Mouse (Mus musculus) heart, embryonic 14.5 days (tissue): ENCODE measurements at regions not wholly inside any gene's neighbourhood (a gene's known extent, or its start where the extent isn't known, plus 50 kb on each side); places are given as distances from the start of the nearest gene placed in this dataset.
"Not testable (repeated sequence)": the region's sequence is repeated elsewhere in the genome, so short reads cannot be mapped to it uniquely, and the experiment has no call there.

Experiments used
- ATAC-seq: fragments of 200-750 bp; cut with Nextera tagmentation; 2 replicates; pipeline ENCODE4 v1.8.0; 2017; ENCODE audit warnings: low read depth, moderate TSS enrichment; ENCODE audit not compliant: insufficient number of reproducible peaks, insufficient read depth, low FRiP score
- H3K27ac ChIP-seq, 2 experiments: fragments of 200-500 bp in 1 of 2; fragments of 300-500 bp in 1 of 2; sonication (generic) in 1 of 2; replicated peaks in 1 of 2; 2 replicates each; pipeline ENCODE4 v1.5.1; 2012 to 2014; ENCODE audit warnings: low read depth in 2 of 2, low read length in 2 of 2, control low read depth in 1 of 2, mild to moderate bottlenecking in 1 of 2, mixed read lengths in 1 of 2; ENCODE audit not compliant: control insufficient read depth in 1 of 2, insufficient read depth in 1 of 2
- H3K27me3 ChIP-seq: fragments of 300-500 bp; sonication (generic); 2 replicates; pipeline ENCODE4 v1.6.1; 2014; ENCODE audit warnings: mild to moderate bottlenecking, low read length, control low read depth; ENCODE audit not compliant: control insufficient read depth, insufficient read depth
- H3K36me3 ChIP-seq: fragments of 300-500 bp; sonication (generic); 2 replicates; pipeline ENCODE4 v1.6.1; 2014; ENCODE audit warnings: mild to moderate bottlenecking, control low read depth, low read length, mixed read lengths; ENCODE audit not compliant: control insufficient read depth, insufficient read depth
- H3K4me1 ChIP-seq, 2 experiments: fragments of 200-500 bp in 1 of 2; fragments of 300-500 bp in 1 of 2; sonication (generic) in 1 of 2; 2 replicates each; pipeline ENCODE4 v1.6.1; 2012 to 2014; ENCODE audit warnings: low read length in 2 of 2, control low read depth in 1 of 2, mixed read lengths in 1 of 2; ENCODE audit not compliant: control insufficient read depth in 2 of 2, insufficient read depth in 2 of 2
- H3K4me2 ChIP-seq: fragments of 300-500 bp; sonication (generic); 2 replicates; pipeline ENCODE4 v1.6.1; 2014; ENCODE audit warnings: mild to moderate bottlenecking, low read length
- H3K4me3 ChIP-seq, 2 experiments: fragments of 200-500 bp in 1 of 2; fragments of 300-500 bp in 1 of 2; sonication (generic) in 1 of 2; 2 replicates each; pipeline ENCODE4 v1.5.1; 2012 to 2014; ENCODE audit warnings: low read length in 2 of 2, mild to moderate bottlenecking in 2 of 2, control low read depth in 1 of 2, low read depth in 1 of 2, moderate library complexity in 1 of 2; ENCODE audit not compliant: control insufficient read depth in 1 of 2, insufficient read depth in 1 of 2
- H3K9ac ChIP-seq: fragments of 300-500 bp; sonication (generic); 2 replicates; pipeline ENCODE4 v1.6.1; 2014; ENCODE audit warnings: mild to moderate bottlenecking, low read length
- H3K9me3 ChIP-seq: fragments of 300-500 bp; sonication (generic); 2 replicates; pipeline ENCODE4 v1.6.1; 2016; ENCODE audit warnings: low read length, control low read depth; ENCODE audit not compliant: control insufficient read depth
- WGBS: fragments of 180-500 bp; shearing (Covaris S2); extraction: QIAGEN DNeasy Blood & Tissue Kit; methylation state at CpG from one replicate; pipeline ENCODE4 v1.1.7; 2014; 5-methylcytosine and 5-hydroxymethylcytosine counted together

GRCm38 (mm10) chr11:63252968-63253602 is 124.3 kb downstream of the Pmp22 start:
- Histone ChIP-seq H3K36me3 (no peaks in the 10 kb centered on the region), H3K4me3 (no peak overlapping the region), H3K9ac (no peak overlapping the region), H3K27ac (no peak overlapping the region), H3K9me3 (no peaks in the 10 kb centered on the region), H3K4me2 (no peak overlapping the region), H3K4me1 (peaks cover 3 to 6% of the 10 kb centered on the region in 2 experiments; a peak in 2 of 4 replicates), H3K27me3 (no peaks in the 10 kb centered on the region)
- ATAC-seq, result no peak
- WGBS, result 43% methylated on average over 5 of the region's 5 CpGs

- Histone ChIP-seq H3K4me1 (peaks cover 4 to 12% of the 10 kb centered on the region in 2 experiments; a peak in 3 of 4 replicates), H3K4me3 (no peak overlapping the region), H3K4me2 (peak overlapping the region; percentile 51), H3K27ac (no peak overlapping the region), H3K9me3 (0 out of 2 replicates have a peak, but pooled peaks cover 3% of the 10 kb centered on the region), H3K27me3 (no peaks in the 10 kb centered on the region), H3K9ac (peak overlapping the region; percentile 31; the same call in 1 of the 2 replicates), H3K36me3 (no peaks in the 10 kb centered on the region)
- ATAC-seq, result no peak
- 44% methylated on average over 9 of the region's 9 CpGs for WGBS
These were observed 135.8 kb downstream of the Pmp22 start for GRCm38 (mm10) chr11:63264432-63265061.

GRCm38 (mm10) chr11:63266290-63266689 is 137.5 kb downstream of the Pmp22 start:
- 84% methylated on average over 2 of the region's 2 CpGs for WGBS
- not testable (repeated sequence) for H3K4me2 ChIP-seq, H3K36me3 ChIP-seq, H3K9ac ChIP-seq, H3K27me3 ChIP-seq, H3K9me3 ChIP-seq, H3K27ac ChIP-seq, ATAC-seq, H3K4me3 ChIP-seq
- peaks cover 8 to 17% of the 10 kb centered on the region in 2 experiments for H3K4me1 ChIP-seq

- 76% methylated on average over 5 of the region's 5 CpGs for WGBS
- ATAC-seq, result no peak
- no peak overlapping the region for H3K4me2 ChIP-seq
- no peaks in the 10 kb centered on the region for H3K9me3 ChIP-seq
- H3K36me3 ChIP-seq, result no peaks in the 10 kb centered on the region
- no peak overlapping the region for H3K9ac ChIP-seq
- H3K27me3 ChIP-seq, result no peaks in the 10 kb centered on the region
- H3K4me3 ChIP-seq, result no peak overlapping the region
- no peaks in the 10 kb centered on the region for H3K4me1 ChIP-seq
- H3K27ac ChIP-seq, result no peak overlapping the region
These were observed 147.9 kb downstream of the Pmp22 start for GRCm38 (mm10) chr11:63276641-63277040.

GRCm38 (mm10) chr11:63281839-63282238 is 153.1 kb downstream of the Pmp22 start:
- no peaks in the 10 kb centered on the region for H3K9me3 ChIP-seq
- H3K27ac ChIP-seq, result no peak overlapping the region
- no peak for ATAC-seq
- H3K36me3 ChIP-seq, result no peaks in the 10 kb centered on the region
- H3K4me1 ChIP-seq, result no peaks in the 10 kb centered on the region
- H3K4me2 ChIP-seq, result no peak overlapping the region
- 84% methylated on average over 5 of the region's 5 CpGs for WGBS
- no peak overlapping the region for H3K4me3 ChIP-seq
- no peak overlapping the region for H3K9ac ChIP-seq
- H3K27me3 ChIP-seq, result no peaks in the 10 kb centered on the region

GRCm38 (mm10) chr11:63282541-63282940 is 153.8 kb downstream of the Pmp22 start:
- Histone ChIP-seq H3K27ac (no peak overlapping the region), H3K9ac (no peak overlapping the region), H3K9me3 (no peaks in the 10 kb centered on the region), H3K36me3 (no peaks in the 10 kb centered on the region), H3K4me3 (no peak overlapping the region), H3K27me3 (no peaks in the 10 kb centered on the region), H3K4me2 (no peak overlapping the region), H3K4me1 (peaks cover 2 to 3% of the 10 kb centered on the region in 2 experiments; a peak in 3 of 4 replicates)
- ATAC-seq, result no peak
- 68% methylated on average over 10 of the region's 10 CpGs for WGBS

- H3K4me1 ChIP-seq, result peaks cover 4 to 5% of the 10 kb centered on the region in 2 experiments; a peak in 3 of 4 replicates
These were observed 157.2 kb downstream of the Pmp22 start for GRCm38 (mm10) chr11:63286026-63286425.

More at GRCm38 (mm10) chr11:63286026-63286425, 157.2 kb downstream of the Pmp22 start:
- H3K36me3 ChIP-seq, result no peaks in the 10 kb centered on the region
- H3K27ac ChIP-seq, result no peak overlapping the region
- no peak overlapping the region for H3K4me3 ChIP-seq
- H3K27me3 ChIP-seq, result no peaks in the 10 kb centered on the region
- WGBS, result 76% methylated on average over 2 of the region's 2 CpGs
- no peak for ATAC-seq
- no peak overlapping the region for H3K9ac ChIP-seq
- no peak overlapping the region for H3K4me2 ChIP-seq
- no peaks in the 10 kb centered on the region for H3K9me3 ChIP-seq
